Mouse (Mus musculus): ENCODE data around the gene Bicc1.

DNA sequence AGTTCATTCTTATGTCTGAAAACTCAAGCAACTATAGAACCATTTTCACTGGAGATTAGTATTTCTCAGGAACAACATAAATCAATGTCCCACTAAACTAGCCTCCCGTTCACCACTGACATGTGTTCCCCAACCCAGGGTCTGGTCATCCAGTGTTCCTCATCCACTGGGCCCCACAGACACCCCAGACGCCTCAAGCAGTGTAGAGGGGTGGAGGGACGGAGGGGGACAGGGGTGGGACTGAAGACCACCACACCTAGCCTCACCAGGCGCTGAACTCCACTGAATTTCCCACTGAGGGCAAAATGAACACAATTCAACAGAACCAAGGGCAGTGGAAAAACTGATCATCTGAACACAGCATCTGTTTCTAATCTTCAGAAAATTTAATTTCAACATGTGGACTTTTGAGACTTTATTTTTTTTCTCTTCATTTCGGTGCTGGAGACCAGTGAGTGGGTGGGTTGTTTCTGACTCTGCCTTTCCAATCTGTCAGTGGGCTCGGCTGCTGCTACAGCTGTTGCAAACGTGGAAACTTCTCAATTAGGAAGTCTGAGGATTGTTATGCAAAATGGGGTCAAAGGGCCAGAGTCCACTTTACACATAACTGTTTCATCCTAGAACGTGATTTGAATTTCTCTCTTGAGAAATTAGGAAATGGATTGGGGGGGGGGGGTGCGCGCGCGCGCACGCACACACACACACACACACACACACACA is 21.2 kb downstream of the Bicc1 start:
- TF ChIP-seq ZC3H11A (IDR thresholded peaks at IDR 0.05; ENCODE audit: borderline replicate concordance, low read depth, low read length) (no peak), MAFK (IDR thresholded peaks at IDR 0.05; ENCODE audit: insufficient read depth, low read depth, low read length) (no peak), ZNF384 (IDR thresholded peaks at IDR 0.05; ENCODE audit: low read depth, low read length) (no peak), HCFC1 (IDR thresholded peaks at IDR 0.05; ENCODE audit: borderline replicate concordance, insufficient read depth, low read length) (no peak)

All from ES-E14 (cell line).